Mouse (Mus musculus) myocyte (in vitro differentiated cells): ENCODE measurements around the gene Pgm5.

Experiments used
- CEBPB ChIP-seq: IDR thresholded peaks from 2 replicates; pipeline ENCODE4 v1.6.1; 2011; ENCODE audit warnings: mild to moderate bottlenecking, moderate library complexity; ENCODE audit not compliant: poor library complexity, insufficient read depth, severe bottlenecking
- MYOG ChIP-seq, 3 experiments: IDR thresholded peaks; one replicate each; pipeline ENCODE4 v1.6.1; 2011; ENCODE audit warnings: control low read depth in 2 of 3, low read depth in 2 of 3, mild to moderate bottlenecking in 2 of 3; ENCODE audit not compliant: insufficient read length in 2 of 3, control insufficient read depth in 1 of 3, insufficient read depth in 1 of 3
- POLR2A ChIP-seq: IDR thresholded peaks from one replicate; pipeline ENCODE4 v1.6.1; 2011; ENCODE audit warnings: low read depth, mild to moderate bottlenecking, control low read depth, moderate library complexity; ENCODE audit not compliant: insufficient read length

DNA sequence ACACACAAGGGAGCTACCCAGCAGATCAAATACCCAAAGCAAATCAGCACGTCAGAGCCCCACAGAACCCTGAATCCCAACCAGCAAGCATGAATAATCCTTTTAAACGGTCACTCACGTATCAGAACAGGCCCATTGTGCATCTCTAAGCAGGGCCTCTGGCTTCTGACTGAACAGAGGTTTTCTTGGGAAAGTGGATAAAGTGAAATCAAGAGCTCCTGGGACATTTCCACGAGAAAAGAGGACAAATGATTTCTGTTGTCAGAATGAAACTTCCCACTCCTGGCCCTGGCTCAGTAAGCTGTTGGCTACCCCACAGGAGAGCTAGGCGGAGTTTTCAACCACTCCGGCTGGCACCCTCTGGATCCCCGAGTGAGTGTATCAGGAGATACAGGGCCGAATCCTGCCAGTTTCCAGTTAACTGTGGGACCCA lies 48.8 kb downstream of the Pgm5 start:
- TF ChIP-seq POLR2A (no peak), CEBPB (no peak), MYOG (IDR thresholded peaks at IDR 0.05; ENCODE audit: control insufficient read depth in 1 of 3, insufficient read depth in 1 of 3, insufficient read length in 2 of 3, low read depth in 2 of 3) (no peak)
